Mouse (Mus musculus) forebrain, embryonic 10.5 days (tissue): ENCODE data around the gene Taar3. TPM values are rescaled to one million over a fixed set of nuclear protein-coding genes. Genes with fewer than 3 reads are reported as not detected.

Source experiments
- polyA plus RNA-seq: library from polyadenylated mRNA; unstranded; fragments of >200 nt; fragmentation: Nextera tagmentation; extraction: Ambion mirVana; gene quantifications from 2 replicates; pipeline ENCODE4 v1.2.1, GENCODE M21; 2016

The Taar3 gene
- polyA plus RNA-seq, 1 experiment from 2014 or later: not detected

Other genes with a start within 250 kb of the Taar3 start
- 153 and 161 TPM in 2 replicates for gene Rps12, start 162.3 kb upstream of the Taar3 start, polyA plus RNA-seq
- 10.6 and 12.4 TPM in 2 replicates for gene Slc18b1, start 152.6 kb upstream of the Taar3 start, polyA plus RNA-seq
- gene Vnn3, start 98.1 kb upstream of the Taar3 start, polyA plus RNA-seq: not detected in 2 replicates
- 1.2 and 1.9 TPM in 2 replicates for gene Vnn1, start 54.9 kb upstream of the Taar3 start, polyA plus RNA-seq
- not detected in 2 replicates for gene Taar1, start 29.2 kb upstream of the Taar3 start, polyA plus RNA-seq
- gene Taar2, start 11.0 kb upstream of the Taar3 start, polyA plus RNA-seq: not detected in 2 replicates
- gene Taar4, start 10.9 kb downstream of the Taar3 start, polyA plus RNA-seq: not detected in 2 replicates
- gene Taar5, start 21.1 kb downstream of the Taar3 start, polyA plus RNA-seq: not detected in 2 replicates
- not detected in 2 replicates for gene Taar6, start 36.1 kb downstream of the Taar3 start, polyA plus RNA-seq
- gene Taar7a, start 43.9 kb downstream of the Taar3 start, polyA plus RNA-seq: not detected in 2 replicates
- gene Taar7b, start 50.4 kb downstream of the Taar3 start, polyA plus RNA-seq: not detected in 2 replicates
- not detected in 2 replicates for gene Taar7d, start 77.7 kb downstream of the Taar3 start, polyA plus RNA-seq
- not detected in 2 replicates for gene Taar7e, start 88.1 kb downstream of the Taar3 start, polyA plus RNA-seq
- gene Taar7f, start 100.0 kb downstream of the Taar3 start, polyA plus RNA-seq: not detected in 2 replicates
- gene Taar8a, start 126.9 kb downstream of the Taar3 start, polyA plus RNA-seq: not detected in 2 replicates
- gene Taar8b, start 142.7 kb downstream of the Taar3 start, polyA plus RNA-seq: not detected in 2 replicates
- not detected in 2 replicates for gene Taar8c, start 152.4 kb downstream of the Taar3 start, polyA plus RNA-seq
- 0.19 TPM in 1 of 2 replicates, not detected in the other for gene Taar9, start 160.0 kb downstream of the Taar3 start, polyA plus RNA-seq
- 42.3 and 42.5 TPM in 2 replicates for gene Stx7, start 199.7 kb downstream of the Taar3 start, polyA plus RNA-seq